Mouse (Mus musculus) kidney, postnatal 0 days (tissue): ENCODE results near the gene Nme7. TPM values are rescaled to one million over a fixed set of nuclear protein-coding genes. Genes with fewer than 3 reads are reported as not detected.

Source experiments
- ATAC-seq: fragments of 200-750 bp; cut with Nextera tagmentation; replicated peaks from 2 replicates; pipeline ENCODE4 v1.8.0; 2017; ENCODE audit warnings: low read depth, moderate number of reproducible peaks, moderate TSS enrichment, moderate library complexity; ENCODE audit not compliant: low FRiP score
- DNase-seq: peaks from one replicate; pipeline ENCODE4 v3.0.0-alpha.2; 2016; ENCODE audit warnings: low spot score
- H3K27ac ChIP-seq: fragments of 300-500 bp; sonication (generic); 2 replicates; pipeline ENCODE4 v1.5.1; 2014; ENCODE audit warnings: mild to moderate bottlenecking
- H3K27me3 ChIP-seq: fragments of 300-500 bp; sonication (generic); 2 replicates; pipeline ENCODE4 v1.6.1; 2014; ENCODE audit warnings: low read length, mixed read lengths; ENCODE audit not compliant: insufficient read depth
- H3K36me3 ChIP-seq: fragments of 300-500 bp; sonication (generic); 2 replicates; pipeline ENCODE4 v1.6.1; 2014; ENCODE audit warnings: low read length, mixed read lengths; ENCODE audit not compliant: insufficient read depth
- H3K4me1 ChIP-seq: fragments of 300-500 bp; sonication (generic); replicated peaks from 2 replicates; pipeline ENCODE4 v1.6.1; 2014; ENCODE audit warnings: antibody characterized with exemption, low read length, mixed read lengths; ENCODE audit not compliant: insufficient read depth
- H3K4me2 ChIP-seq: fragments of 300-500 bp; sonication (generic); 2 replicates; pipeline ENCODE4 v1.6.1; 2014; ENCODE audit warnings: mild to moderate bottlenecking, low read length, moderate library complexity, mixed read lengths
- H3K4me3 ChIP-seq: fragments of 300-500 bp; sonication (generic); replicated peaks from 2 replicates; pipeline ENCODE4 v1.5.1; 2014; ENCODE audit warnings: low read depth, low read length
- H3K9ac ChIP-seq: fragments of 300-500 bp; sonication (generic); 2 replicates; pipeline ENCODE4 v1.6.1; 2014; ENCODE audit warnings: low read depth, low read length
- H3K9me3 ChIP-seq: fragments of 300-500 bp; sonication (generic); replicated peaks from 2 replicates; pipeline ENCODE4 v1.6.1; 2016; ENCODE audit warnings: low read length, inconsistent platforms, mixed read lengths
- CTCF ChIP-seq: IDR thresholded peaks from 2 replicates; pipeline ENCODE4 v1.5.1; 2016; ENCODE audit warnings: antibody characterized with exemption, low read depth, mild to moderate bottlenecking, moderate library complexity
- WGBS: fragments of 180-500 bp; shearing (Covaris S2); extraction: QIAGEN DNeasy Blood & Tissue Kit; methylation state at CpG from one replicate; pipeline ENCODE4 v1.1.7; 2014; 5-methylcytosine and 5-hydroxymethylcytosine counted together
- polyA plus RNA-seq: library from polyadenylated mRNA; unstranded; fragments of >200 nt; fragmentation: Nextera tagmentation; extraction: Ambion mirVana; gene quantifications from 2 replicates; pipeline ENCODE4 v1.2.1, GENCODE M21; 2015

Nme7 gene
- polyA plus RNA-seq, 1 experiment from 2014 or later: 42.0 TPM

DNA sequence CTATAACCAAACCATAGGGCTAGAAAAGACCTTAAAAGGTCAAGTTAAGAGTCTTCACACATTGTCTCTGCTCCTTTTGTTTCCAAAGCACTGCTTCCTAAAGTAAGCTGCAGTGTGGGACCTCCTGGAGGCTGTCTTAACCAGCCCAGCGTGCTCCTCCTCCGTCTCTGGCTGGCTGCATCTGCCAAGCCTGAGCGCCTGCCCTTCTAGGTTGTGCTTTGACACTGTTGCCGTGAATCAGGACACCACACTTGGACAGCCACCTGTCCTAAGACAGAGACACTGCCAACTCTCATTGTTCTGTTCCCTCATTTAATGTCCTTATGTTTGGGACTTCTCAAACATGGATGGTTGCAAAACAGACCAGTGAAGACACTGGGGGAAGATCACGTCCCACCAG, 102.6 kb downstream of the Nme7 start:
- no peak overlapping the region for H3K4me2 ChIP-seq
- WGBS: 48% methylated on average over 5 of the region's 5 CpGs
- no peaks in the 10 kb centered on the region for H3K9me3 ChIP-seq
- H3K27ac ChIP-seq: peak overlapping the region; percentile 57
- ATAC-seq (peak; percentile 74), DNase-seq (peak; percentile 37)
- H3K4me3 ChIP-seq: no peak overlapping the region
- H3K9ac ChIP-seq: no peak overlapping the region
- H3K36me3 ChIP-seq: no peaks in the 10 kb centered on the region
- H3K27me3 ChIP-seq: no peaks in the 10 kb centered on the region
- peaks cover 4% of the 10 kb centered on the region; the same call in 1 of the 2 replicates for H3K4me1 ChIP-seq
- TF ChIP-seq CTCF: no peak

DNA sequence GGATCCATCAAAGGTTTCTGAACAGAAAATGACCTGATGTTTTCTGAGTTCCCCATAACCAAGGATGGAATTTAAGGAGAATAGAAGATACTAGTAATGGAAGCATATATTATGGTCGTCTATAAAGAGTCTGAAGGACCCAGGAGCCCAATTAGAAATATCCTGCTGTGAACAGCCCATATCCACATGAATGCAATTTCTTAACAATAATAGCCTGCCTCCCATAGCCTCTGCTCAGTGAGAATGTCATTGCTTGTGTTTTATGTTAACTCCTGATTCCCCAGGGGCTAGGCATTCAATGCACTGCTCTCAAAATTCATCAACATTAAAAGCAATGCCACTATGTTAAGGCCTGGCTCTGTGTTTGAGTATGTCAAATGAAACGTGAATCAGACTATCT, 104.7 kb downstream of the Nme7 start:
- Histone ChIP-seq H3K27ac (no peak overlapping the region), H3K9ac (no peak overlapping the region), H3K4me2 (no peak overlapping the region), H3K4me1 (peaks cover 4% of the 10 kb centered on the region; the same call in 1 of the 2 replicates), H3K27me3 (no peaks in the 10 kb centered on the region), H3K9me3 (no peaks in the 10 kb centered on the region), H3K4me3 (no peak overlapping the region), H3K36me3 (no peaks in the 10 kb centered on the region)
- TF ChIP-seq CTCF: no peak
- DNase-seq (no peak), ATAC-seq (no peak)
- WGBS: 72% methylated on average over 2 of the region's 2 CpGs

DNA sequence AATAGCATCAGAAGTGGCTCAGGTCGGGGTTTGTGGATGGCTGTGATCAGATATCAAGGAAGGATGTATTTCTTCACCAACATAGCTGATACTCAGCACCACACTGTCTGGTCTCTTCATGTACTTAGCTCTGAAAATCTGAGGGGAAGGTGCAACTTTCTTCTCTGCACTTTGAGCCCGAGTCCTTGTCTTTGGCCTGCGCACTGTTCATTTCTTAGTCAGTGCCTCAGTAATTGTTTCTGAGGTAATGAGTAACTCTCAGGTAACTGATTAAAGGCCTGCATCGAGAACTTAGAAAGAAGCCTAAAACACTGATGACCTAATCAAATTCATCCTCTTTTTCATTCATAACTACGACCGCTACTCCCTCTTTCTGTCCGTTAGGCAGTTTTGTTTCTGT, 107.4 kb downstream of the Nme7 start:
- Histone ChIP-seq H3K27me3 (no peaks in the 10 kb centered on the region), H3K4me3 (no peak overlapping the region), H3K36me3 (no peaks in the 10 kb centered on the region), H3K4me1 (peaks cover 4% of the 10 kb centered on the region; the same call in 1 of the 2 replicates), H3K27ac (peak overlapping the region; percentile 73), H3K9ac (no peak overlapping the region), H3K4me2 (no peak overlapping the region), H3K9me3 (no peaks in the 10 kb centered on the region)
- ATAC-seq: peak; percentile 71
- DNase-seq: no peak
- 62% methylated on average over 7 of the region's 7 CpGs for WGBS
- no peak for TF ChIP-seq CTCF

DNA sequence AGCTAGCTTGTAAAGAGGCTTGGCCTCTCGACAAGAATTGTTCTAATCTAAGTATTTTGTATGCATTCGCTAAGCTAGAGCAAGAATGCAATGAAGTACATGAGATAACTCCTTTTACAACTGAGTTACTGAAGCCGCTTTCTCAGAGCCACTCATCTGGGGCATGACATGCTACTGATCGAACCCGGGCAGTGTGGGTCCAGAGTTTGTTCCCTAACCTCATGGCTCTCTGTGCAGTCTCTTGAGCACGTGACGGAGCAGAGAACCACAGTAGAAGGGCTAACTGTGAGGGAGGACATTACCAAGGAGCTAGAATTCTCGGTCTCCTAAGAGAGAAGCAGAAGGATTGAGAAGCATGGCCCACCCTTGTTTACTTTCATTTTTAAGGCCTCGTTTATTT, 109.0 kb downstream of the Nme7 start:
- H3K27me3 ChIP-seq: no peaks in the 10 kb centered on the region
- no peak overlapping the region for H3K4me3 ChIP-seq
- H3K9ac ChIP-seq: no peak overlapping the region

DNA sequence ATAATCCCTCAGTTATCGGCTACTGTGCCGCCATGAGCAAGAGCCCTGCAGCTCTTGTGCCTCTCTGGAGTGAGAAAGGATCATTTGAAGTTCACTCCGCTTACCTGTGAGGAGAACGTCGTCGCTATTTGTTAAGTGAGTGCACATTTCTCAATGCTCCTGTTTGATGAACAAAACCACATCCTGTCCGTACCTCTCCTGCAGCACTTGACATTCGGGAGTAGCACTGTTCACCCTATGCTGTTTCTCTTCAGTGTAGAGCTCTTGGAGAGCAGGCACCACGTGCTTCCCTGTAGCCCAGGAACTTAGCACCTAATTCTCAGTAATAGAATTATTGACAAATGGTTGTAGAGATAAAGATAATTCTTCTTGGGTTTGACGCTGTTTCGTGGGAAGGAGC, 109.7 kb downstream of the Nme7 start:
- Histone ChIP-seq H3K4me2 (no peak overlapping the region), H3K27ac (no peak overlapping the region), H3K9me3 (no peaks in the 10 kb centered on the region), H3K4me1 (peaks cover 4% of the 10 kb centered on the region; the same call in 1 of the 2 replicates), H3K36me3 (no peaks in the 10 kb centered on the region), H3K27me3 (no peaks in the 10 kb centered on the region), H3K9ac (no peak overlapping the region), H3K4me3 (no peak overlapping the region)
- no peak for DNase-seq
- ATAC-seq: no peak
- WGBS: 94% methylated on average over 11 of the region's 11 CpGs
- no peak for TF ChIP-seq CTCF

More for the DNA sequence above, 109.0 kb downstream of the Nme7 start:
- Histone ChIP-seq H3K4me2 (no peak overlapping the region), H3K27ac (no peak overlapping the region), H3K4me1 (peaks cover 4% of the 10 kb centered on the region; the same call in 1 of the 2 replicates), H3K36me3 (no peaks in the 10 kb centered on the region), H3K9me3 (no peaks in the 10 kb centered on the region)
- WGBS: 94% methylated on average over 9 of the region's 9 CpGs
- no peak for DNase-seq
- ATAC-seq: no peak
- TF ChIP-seq CTCF: no peak

DNA sequence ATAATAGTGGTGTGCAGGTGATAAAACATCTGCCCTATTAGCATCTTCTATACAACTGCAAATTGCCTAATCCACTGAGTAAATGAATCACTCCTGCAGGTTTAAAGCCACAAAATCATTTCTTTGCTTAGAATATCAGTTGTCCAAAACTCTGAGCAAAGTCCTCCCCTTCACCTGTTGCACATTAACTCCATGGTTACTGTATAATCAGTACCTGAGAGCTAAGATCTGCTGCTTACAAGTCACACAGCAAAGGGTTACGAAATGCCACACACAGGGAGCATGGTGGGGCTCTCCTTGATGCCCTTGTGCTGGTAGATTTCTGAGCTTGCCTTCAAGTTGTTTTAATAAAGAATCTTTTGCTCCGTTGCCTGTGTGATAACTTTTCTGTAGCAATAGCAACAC, 111.4 kb downstream of the Nme7 start:
- WGBS: 56% methylated on average over 2 of the region's 2 CpGs
- Histone ChIP-seq H3K4me2 (no peak overlapping the region), H3K9me3 (no peaks in the 10 kb centered on the region), H3K9ac (no peak overlapping the region), H3K27ac (peak overlapping the region; percentile 77), H3K4me3 (no peak overlapping the region), H3K27me3 (no peaks in the 10 kb centered on the region), H3K4me1 (peaks cover 4% of the 10 kb centered on the region; the same call in 1 of the 2 replicates), H3K36me3 (no peaks in the 10 kb centered on the region)
- ATAC-seq: peak; percentile 81
- peak; percentile 31 for DNase-seq
- no peak for TF ChIP-seq CTCF

DNA sequence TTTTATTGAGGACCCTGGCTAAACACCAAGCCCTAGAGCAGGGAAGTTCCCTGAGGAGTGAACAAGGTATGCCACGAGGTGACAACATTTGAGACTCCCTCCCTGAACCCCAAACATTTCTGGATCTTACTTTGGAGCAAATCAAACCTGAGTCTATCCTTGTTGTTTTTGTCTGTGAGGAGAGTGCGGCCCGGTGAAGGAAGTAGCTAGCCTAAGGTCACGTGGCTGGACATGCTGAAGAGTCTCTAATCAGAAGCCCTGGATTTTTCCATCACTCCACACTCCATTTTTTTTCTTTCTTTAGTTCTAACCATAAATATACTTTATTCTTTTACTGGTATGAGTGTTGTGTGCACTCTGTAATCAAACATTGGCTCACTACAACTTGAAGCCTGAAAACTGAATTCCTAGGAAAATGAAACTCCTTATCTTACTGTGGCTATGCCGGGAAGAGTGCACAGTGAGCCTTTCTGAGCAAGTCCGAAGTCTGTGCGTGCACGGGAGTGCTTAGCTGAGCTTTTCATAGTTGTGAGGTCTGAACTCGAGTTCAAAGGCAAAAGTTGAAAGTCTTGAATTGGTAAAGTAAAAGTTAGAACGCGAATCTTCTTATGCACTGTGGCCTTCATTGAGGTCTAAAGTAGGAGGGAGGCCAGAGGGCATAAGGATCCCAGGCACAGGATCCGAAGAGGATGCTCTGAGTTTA, 112.9 kb downstream of the Nme7 start:
- Histone ChIP-seq H3K9me3 (no peaks in the 10 kb centered on the region), H3K9ac (no peak overlapping the region), H3K36me3 (no peaks in the 10 kb centered on the region), H3K27ac (peak overlapping the region; percentile 77), H3K4me3 (no peak overlapping the region), H3K27me3 (no peaks in the 10 kb centered on the region), H3K4me1 (no peaks in the 10 kb centered on the region), H3K4me2 (no peak overlapping the region)
- DNase-seq (no peak), ATAC-seq (peak; percentile 59)
- 73% methylated on average over 12 of the region's 12 CpGs for WGBS
- TF ChIP-seq CTCF: no peak
